Mouse (Mus musculus): ENCODE measurements around the gene Dync1li1. TPM values are rescaled to one million over a fixed set of nuclear protein-coding genes. Genes with fewer than 3 reads are reported as not detected.
"Not testable (repeated sequence)": the region's sequence is repeated elsewhere in the genome, so short reads cannot be mapped to it uniquely, and the experiment has no call there.

Dync1li1 gene
- total and polyA plus RNA-seq, 3 experiments = 38.1 to 57.0 (median 43.6) TPM

GRCm38 (mm10) chr9:114691112-114691511, 2.5 kb downstream of the Dync1li1 start:
- Histone ChIP-seq H3K4me1 (ENCODE audit: control insufficient read depth in 1 of 2, insufficient read depth in 2 of 2) (peaks cover 5 to 35% of the 10 kb centered on the region in 2 experiments; a peak in 3 of 4 replicates), H3K4me3 (replicated peaks in 1 of 3; ENCODE audit: low read depth in 2 of 3, low read length in 2 of 3, poor library complexity in 1 of 3) (no peak overlapping the region), H3K9me3 (replicated peaks; ENCODE audit: low read length) (no peaks in the 10 kb centered on the region), H3K27me3 (replicated peaks) (no peaks in the 10 kb centered on the region), H3K27ac (ENCODE audit: insufficient read depth, low read depth) (no peak overlapping the region), H3K79me2 (replicated peaks; ENCODE audit: control insufficient read depth, extremely low read depth, insufficient read depth, poor library complexity, severe bottlenecking) (peaks cover 19% of the 10 kb centered on the region), H3K9ac (ENCODE audit: insufficient read depth, low read depth) (no peak overlapping the region), H3K36me3 (replicated peaks in 1 of 2; ENCODE audit: control insufficient read depth in 1 of 2, insufficient read depth in 1 of 2, low read length in 1 of 2) (peaks cover 12 to 39% of the 10 kb centered on the region in 2 experiments), H3K4me2 (ENCODE audit: insufficient read depth, low read depth, poor library complexity, severe bottlenecking) (no peak overlapping the region)
- in situ Hi-C loops (cut with MboI; ENCODE audit: low pct_ligation_motif_present, low pct_unique_long_range_greater_than_20kb, low sequenced_read_pairs) = no loop called here
- peak; percentile 17 for DNase-seq (ENCODE audit: extremely low read depth)
- TF ChIP-seq RAD21 (IDR thresholded peaks at IDR 0.05; ENCODE audit: low read depth, low read length) = no peak
- TF ChIP-seq ZKSCAN1 (IDR thresholded peaks at IDR 0.05; ENCODE audit: borderline replicate concordance, low read depth, low read length) = peak; percentile 82
- dilution Hi-C loops (cut with MboI; ENCODE audit: extremely low pct_ligation_motif_present, extremely low pct_unique_long_range_greater_than_20kb, low sequenced_read_pairs) = no loop called here

DNA sequence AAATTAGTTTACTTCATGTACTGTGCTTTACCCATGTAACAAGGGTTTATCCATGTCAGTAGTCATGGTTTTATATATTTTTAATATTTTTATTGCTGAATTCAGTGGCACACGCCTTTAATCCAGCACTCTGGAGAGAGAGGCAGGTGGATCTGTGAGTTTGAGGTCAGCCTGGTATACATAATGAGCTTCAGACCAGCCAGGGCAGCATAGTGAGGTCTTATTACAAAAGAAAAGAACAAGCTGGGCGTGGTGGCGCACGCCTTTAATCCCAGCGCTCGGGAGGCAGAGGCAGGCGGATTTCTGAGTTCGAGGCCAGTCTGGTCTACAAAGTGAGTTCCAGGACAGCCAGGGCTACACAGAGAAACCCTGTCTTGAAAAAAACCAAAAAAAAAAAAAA, 7.1 kb downstream of the Dync1li1 start:
- dilution Hi-C loops (cut with MboI; ENCODE audit: extremely low pct_ligation_motif_present, extremely low pct_unique_long_range_greater_than_20kb, low sequenced_read_pairs); in situ Hi-C loops (cut with MboI; ENCODE audit: low pct_ligation_motif_present, low pct_unique_long_range_greater_than_20kb, low sequenced_read_pairs): not testable (repeated sequence)

DNA sequence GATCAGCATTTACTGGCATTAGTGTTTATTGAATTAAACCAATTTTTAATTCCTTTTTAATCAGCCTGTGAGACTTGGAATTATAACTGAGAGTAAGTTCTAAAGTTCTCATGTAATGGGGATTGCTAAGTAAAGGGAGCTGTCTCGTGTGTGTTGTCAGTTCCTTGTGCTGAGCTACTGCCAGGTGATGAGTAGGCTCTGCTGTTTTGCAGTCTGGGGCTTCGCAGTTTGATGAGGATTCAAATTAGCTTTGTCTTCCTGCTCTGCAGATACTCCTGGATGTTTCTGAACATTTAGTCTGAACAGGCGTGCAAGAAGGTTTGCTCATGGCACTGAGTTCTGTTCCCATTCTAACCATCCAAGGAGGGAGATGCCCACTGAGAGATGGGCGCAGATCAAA, 8.5 kb downstream of the Dync1li1 start:
- peaks cover 32% of the 10 kb centered on the region for H3K79me2 ChIP-seq (replicated peaks; ENCODE audit: control insufficient read depth, extremely low read depth, insufficient read depth, poor library complexity, severe bottlenecking)
- H3K27ac ChIP-seq (ENCODE audit: insufficient read depth, low read depth) = no peak overlapping the region
- TF ChIP-seq ZNF384 (IDR thresholded peaks at IDR 0.05; ENCODE audit: low read depth, low read length) (no peak), GABPA (IDR thresholded peaks at IDR 0.05; ENCODE audit: insufficient replicate concordance, low read depth, low read length) (no peak), MAX (IDR thresholded peaks at IDR 0.05; ENCODE audit: low read length) (no peak), ELF1 (IDR thresholded peaks at IDR 0.05; ENCODE audit: low read depth, low read length) (no peak), SMC3 (IDR thresholded peaks at IDR 0.05; ENCODE audit: low read depth, low read length) (no peak), TBP (conservative IDR thresholded peaks at IDR 0.05; ENCODE audit: low read depth, low read length) (no peak), ZC3H11A (IDR thresholded peaks at IDR 0.05; ENCODE audit: low read depth, low read length) (no peak)
- H3K9ac ChIP-seq (ENCODE audit: insufficient read depth, low read depth) = no peak overlapping the region
- no peak overlapping the region for H3K4me3 ChIP-seq (replicated peaks in 1 of 3; ENCODE audit: low read depth in 2 of 3, low read length in 2 of 3, poor library complexity in 1 of 3)
- in situ Hi-C loops (cut with MboI; ENCODE audit: low pct_ligation_motif_present, low pct_unique_long_range_greater_than_20kb, low sequenced_read_pairs) (no loop called here), dilution Hi-C loops (cut with MboI; ENCODE audit: extremely low pct_ligation_motif_present, extremely low pct_unique_long_range_greater_than_20kb, low sequenced_read_pairs) (no loop called here)
- H3K4me2 ChIP-seq (ENCODE audit: insufficient read depth, low read depth, poor library complexity, severe bottlenecking) = no peak overlapping the region
- no peak for DNase-seq (ENCODE audit: extremely low read depth)
- no peaks in the 10 kb centered on the region for H3K27me3 ChIP-seq (replicated peaks)
- no peaks in the 10 kb centered on the region for H3K9me3 ChIP-seq (replicated peaks; ENCODE audit: low read length)
- H3K36me3 ChIP-seq (replicated peaks in 1 of 2; ENCODE audit: control insufficient read depth in 1 of 2, insufficient read depth in 1 of 2, low read length in 1 of 2) = peaks cover 19 to 77% of the 10 kb centered on the region in 2 experiments
- peaks cover 0 to 14% of the 10 kb centered on the region in 2 experiments; a peak in 2 of 4 replicates for H3K4me1 ChIP-seq (ENCODE audit: control insufficient read depth in 1 of 2, insufficient read depth in 2 of 2)

More for the DNA sequence above, 7.1 kb downstream of the Dync1li1 start:
- H3K9me3 ChIP-seq (replicated peaks; ENCODE audit: low read length); H3K4me2 ChIP-seq (ENCODE audit: insufficient read depth, low read depth, poor library complexity, severe bottlenecking); H3K27ac ChIP-seq (ENCODE audit: insufficient read depth, low read depth); H3K4me3 ChIP-seq (replicated peaks in 1 of 3; ENCODE audit: low read depth in 2 of 3, low read length in 2 of 3, poor library complexity in 1 of 3); DNase-seq (ENCODE audit: extremely low read depth); H3K27me3 ChIP-seq (replicated peaks); H3K9ac ChIP-seq (ENCODE audit: insufficient read depth, low read depth): not testable (repeated sequence)
- Histone ChIP-seq H3K4me1 (ENCODE audit: control insufficient read depth in 1 of 2, insufficient read depth in 2 of 2) (peaks cover 0 to 20% of the 10 kb centered on the region in 2 experiments; a peak in 2 of 4 replicates), H3K36me3 (replicated peaks in 1 of 2; ENCODE audit: control insufficient read depth in 1 of 2, insufficient read depth in 1 of 2, low read length in 1 of 2) (peaks cover 21 to 73% of the 10 kb centered on the region in 2 experiments), H3K79me2 (replicated peaks; ENCODE audit: control insufficient read depth, extremely low read depth, insufficient read depth, poor library complexity, severe bottlenecking) (peaks cover 30% of the 10 kb centered on the region)

Measured in CH12.LX (cell line).